Mouse (Mus musculus) CH12.LX (cell line): ENCODE data around the gene Lrmda. TPM values are rescaled to one million over a fixed set of nuclear protein-coding genes. Genes with fewer than 3 reads are reported as not detected.

Source experiments
- DNase-seq: peaks from one replicate; pipeline ENCODE4 v3.0.0-alpha.2; 2013; ENCODE audit errors: extremely low read depth
- H3K27ac ChIP-seq: 2 replicates; pipeline ENCODE4 v1.5.1; 2012; ENCODE audit warnings: low read depth, mild to moderate bottlenecking, control low read depth, moderate library complexity; ENCODE audit not compliant: insufficient read depth
- H3K27me3 ChIP-seq: replicated peaks from 2 replicates; pipeline ENCODE3; 2012; ENCODE audit warnings: inconsistent platforms
- H3K36me3 ChIP-seq, 2 experiments: replicated peaks in 1 of 2; 2 replicates each; pipeline versions ENCODE3 to v1.6.1; 2012; ENCODE audit warnings: inconsistent platforms in 1 of 2, low read length in 1 of 2, mild to moderate bottlenecking in 1 of 2, mixed read lengths in 1 of 2, moderate library complexity in 1 of 2; ENCODE audit not compliant: control insufficient read depth in 1 of 2, insufficient read depth in 1 of 2
- H3K4me1 ChIP-seq, 2 experiments: 2 replicates each; pipeline ENCODE4 v1.6.1; 2012; ENCODE audit warnings: inconsistent platforms in 1 of 2, moderate library complexity in 1 of 2; ENCODE audit not compliant: insufficient read depth in 2 of 2, control insufficient read depth in 1 of 2
- H3K4me2 ChIP-seq: 2 replicates; pipeline ENCODE4 v1.6.1; 2012; ENCODE audit warnings: low read depth, mild to moderate bottlenecking, control low read depth; ENCODE audit not compliant: poor library complexity, insufficient read depth, severe bottlenecking
- H3K4me3 ChIP-seq, 3 experiments: fragments of 150-350 bp in 1 of 3; sonication (generic) in 1 of 3; replicated peaks in 1 of 3; 2 replicates each; pipeline versions ENCODE3 to v1.5.1; 2011 to 2012; ENCODE audit warnings: low read depth in 2 of 3, low read length in 2 of 3, mild to moderate bottlenecking in 2 of 3, moderate library complexity in 2 of 3, control low read depth in 1 of 3, improper control_type of control experiment in 1 of 3, inconsistent platforms in 1 of 3, mixed read lengths in 1 of 3; ENCODE audit not compliant: poor library complexity in 1 of 3
- H3K79me2 ChIP-seq: replicated peaks from 2 replicates; pipeline ENCODE4 v1.6.1; 2012; ENCODE audit warnings: mild to moderate bottlenecking, moderate library complexity; ENCODE audit not compliant: control insufficient read depth, poor library complexity, insufficient read depth, severe bottlenecking; ENCODE audit errors: extremely low read depth
- H3K9ac ChIP-seq: 2 replicates; pipeline ENCODE4 v1.6.1; 2012; ENCODE audit warnings: low read depth, mild to moderate bottlenecking, control low read depth, moderate library complexity; ENCODE audit not compliant: insufficient read depth
- H3K9me3 ChIP-seq: replicated peaks from 2 replicates; pipeline ENCODE3; 2012; ENCODE audit warnings: low read length, inconsistent platforms, mixed read lengths
- CHD1 ChIP-seq: IDR thresholded peaks from 2 replicates; pipeline ENCODE4 v1.6.1; 2012; ENCODE audit warnings: low read depth, low read length, improper control_type of control experiment, inconsistent platforms
- CHD2 ChIP-seq: IDR thresholded peaks from 2 replicates; pipeline ENCODE4 v1.6.1; 2011; ENCODE audit warnings: low read length, improper control_type of control experiment
- CTCF ChIP-seq, 2 experiments: IDR thresholded peaks in 1 of 2; conservative IDR thresholded peaks in 1 of 2; 2 replicates each; pipeline ENCODE4 v1.5.1; 2011 to 2012; ENCODE audit warnings: low read depth in 2 of 2, low read length in 2 of 2, improper control_type of control experiment in 1 of 2, inconsistent platforms in 1 of 2, mild to moderate bottlenecking in 1 of 2, moderate library complexity in 1 of 2
- ELF1 ChIP-seq: IDR thresholded peaks from 2 replicates; pipeline ENCODE4 v1.6.1; 2014; ENCODE audit warnings: low read depth, mild to moderate bottlenecking, inconsistent platforms, low read length, improper control_type of control experiment
- ETS1 ChIP-seq: conservative IDR thresholded peaks from 2 replicates; pipeline ENCODE4 v1.6.1; 2012; ENCODE audit warnings: low read depth, mild to moderate bottlenecking, inconsistent platforms, low read length, improper control_type of control experiment, moderate library complexity
- HCFC1 ChIP-seq: IDR thresholded peaks from 2 replicates; pipeline ENCODE4 v1.6.1; 2012; ENCODE audit warnings: low read depth, mild to moderate bottlenecking, inconsistent platforms, low read length, improper control_type of control experiment
- IRF4 ChIP-seq: IDR thresholded peaks from 2 replicates; pipeline ENCODE4 v1.6.1; 2014; ENCODE audit warnings: low read depth, mild to moderate bottlenecking, inconsistent platforms, low read length, improper control_type of control experiment
- KAT2A ChIP-seq: IDR thresholded peaks from 2 replicates; pipeline ENCODE4 v1.6.1; 2012; ENCODE audit warnings: low read length, improper control_type of control experiment, inconsistent platforms; ENCODE audit not compliant: insufficient replicate concordance
- MAFK ChIP-seq: IDR thresholded peaks from 2 replicates; pipeline ENCODE4 v1.6.1; 2011; ENCODE audit warnings: low read length, improper control_type of control experiment; ENCODE audit not compliant: insufficient replicate concordance
- MAX ChIP-seq: IDR thresholded peaks from 2 replicates; pipeline ENCODE4 v1.6.1; 2011; ENCODE audit warnings: low read length, improper control_type of control experiment
- MXI1 ChIP-seq: IDR thresholded peaks from 2 replicates; pipeline ENCODE4 v1.6.1; 2011; ENCODE audit warnings: mild to moderate bottlenecking, low read depth, low read length, improper control_type of control experiment
- MYC ChIP-seq: IDR thresholded peaks from 2 replicates; pipeline ENCODE4 v1.6.1; 2011; ENCODE audit warnings: low read depth, mild to moderate bottlenecking, improper control_type of control experiment, low read length
- NELFE ChIP-seq: IDR thresholded peaks from 2 replicates; pipeline ENCODE4 v1.6.1; 2011; ENCODE audit warnings: low read depth, low read length, improper control_type of control experiment
- PAX5 ChIP-seq: IDR thresholded peaks from 2 replicates; pipeline ENCODE4 v1.6.1; 2012; ENCODE audit warnings: low read length, inconsistent platforms, mixed read lengths
- POLR2A ChIP-seq: IDR thresholded peaks from 2 replicates; pipeline ENCODE4 v1.6.1; 2011; ENCODE audit warnings: low read depth, mild to moderate bottlenecking, improper control_type of control experiment, low read length
- POLR2AphosphoS2 ChIP-seq: IDR thresholded peaks from 2 replicates; pipeline ENCODE4 v1.6.1; 2011; ENCODE audit warnings: low read depth, low read length, improper control_type of control experiment
- RCOR1 ChIP-seq: conservative IDR thresholded peaks from 2 replicates; pipeline ENCODE4 v1.6.1; 2012; ENCODE audit warnings: low read depth, mild to moderate bottlenecking, inconsistent platforms, low read length, improper control_type of control experiment
- SMC3 ChIP-seq: IDR thresholded peaks from 2 replicates; pipeline ENCODE4 v1.6.1; 2011; ENCODE audit warnings: low read depth, low read length, improper control_type of control experiment
- TCF12 ChIP-seq: IDR thresholded peaks from 2 replicates; pipeline ENCODE4 v1.6.1; 2014; ENCODE audit warnings: low read depth, mild to moderate bottlenecking, inconsistent platforms, low read length, improper control_type of control experiment
- USF1 ChIP-seq: IDR thresholded peaks from 2 replicates; pipeline ENCODE4 v1.6.1; 2014; ENCODE audit warnings: low read depth, mild to moderate bottlenecking, inconsistent platforms, low read length, improper control_type of control experiment
- ZKSCAN1 ChIP-seq: IDR thresholded peaks from 2 replicates; pipeline ENCODE4 v1.6.1; 2012; ENCODE audit warnings: low read depth, inconsistent platforms, low read length, improper control_type of control experiment, borderline replicate concordance
- ZMIZ1 ChIP-seq: IDR thresholded peaks from 2 replicates; pipeline ENCODE4 v1.6.1; 2012; ENCODE audit warnings: low read depth, mild to moderate bottlenecking, inconsistent platforms, low read length, improper control_type of control experiment
- dilution Hi-C: fragments of 300-500 bp; cut with MboI; formaldehyde crosslinking; loops from 2 replicates; pipeline ENCODE4 v1.14.3; 2020; ENCODE audit warnings: low sequenced_read_pairs; ENCODE audit not compliant: extremely low pct_unique_long_range_greater_than_20kb, extremely low pct_ligation_motif_present
- in situ Hi-C: fragments of 300-500 bp; cut with MboI; formaldehyde crosslinking; loops from 3 replicates; pipeline ENCODE4 v1.14.3; 2019; ENCODE audit warnings: low sequenced_read_pairs, low pct_ligation_motif_present, low pct_unique_long_range_greater_than_20kb, mixed read lengths
- polyA plus RNA-seq: library from polyadenylated mRNA; unstranded; fragments of >175 nt; gene quantifications from 2 replicates; pipeline ENCODE4 v1.2.1, GENCODE M21; 2012; ENCODE audit warnings: low read depth; ENCODE audit not compliant: insufficient read length
- total RNA-seq, 2 experiments: library from RNA; depleted of rRNA; stranded (reverse); fragments of 300-350 nt in 1 of 2; fragments of >200 nt in 1 of 2; gene quantifications; 2 replicates each; pipeline ENCODE4 v1.2.3; 2012 to 2014

The Lrmda gene
- total and polyA plus RNA-seq, 3 experiments = 0.89 to 3.7 (median 1.9) TPM

DNA sequence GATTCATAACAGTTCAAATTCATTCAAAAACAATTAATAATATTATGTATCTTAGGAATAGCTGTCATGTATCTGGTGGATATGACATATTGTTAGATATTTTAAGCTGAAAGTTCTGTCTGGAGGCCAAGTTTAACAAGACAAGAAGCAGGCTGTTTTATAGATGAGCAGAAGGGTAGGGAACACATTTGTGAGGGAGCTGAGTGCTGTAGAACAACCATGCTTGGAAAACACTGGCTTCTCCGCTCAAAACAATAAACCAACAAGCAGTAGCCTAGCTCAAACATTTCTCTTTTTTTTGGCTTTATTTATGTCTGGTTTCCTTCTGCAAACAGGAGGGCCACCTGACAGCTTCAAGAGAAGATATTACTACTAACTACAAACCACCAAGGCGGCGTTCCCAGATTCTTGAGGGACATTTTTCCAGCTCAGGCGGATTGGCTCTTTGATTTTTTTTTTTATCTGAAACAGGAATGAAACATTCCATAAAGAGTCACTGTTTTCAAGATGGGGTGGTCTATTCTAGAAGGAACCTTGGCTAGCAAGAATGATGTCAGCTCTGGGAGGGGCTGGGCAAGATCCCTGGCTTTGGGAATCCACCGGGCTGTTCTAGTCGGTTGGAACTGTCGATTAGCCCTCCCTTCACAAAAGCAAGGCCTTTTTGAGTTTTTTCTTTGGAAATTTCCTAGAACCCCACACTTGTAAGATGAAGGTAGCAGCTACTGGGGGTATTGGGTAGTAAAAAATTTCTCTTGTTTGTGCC, 304.2 kb downstream of the Lrmda start:
- Histone ChIP-seq H3K9me3 (no peaks in the 10 kb centered on the region), H3K27me3 (no peaks in the 10 kb centered on the region), H3K79me2 (no peaks in the 10 kb centered on the region), H3K9ac (no peak overlapping the region), H3K4me2 (no peak overlapping the region), H3K4me1 (peaks cover 0 to 12% of the 10 kb centered on the region in 2 experiments; a peak in 1 of 4 replicates), H3K4me3 (no peak overlapping the region), H3K27ac (no peak overlapping the region), H3K36me3 (no peaks in the 10 kb centered on the region)
- in situ Hi-C loops = no loop called here
- dilution Hi-C loops = no loop called here
- no peak for DNase-seq
- TF ChIP-seq RCOR1 (no peak), KAT2A (no peak), CHD2 (no peak), MXI1 (no peak), TCF12 (no peak), MAX (no peak), PAX5 (no peak), ZMIZ1 (no peak), USF1 (no peak), CTCF (conservative IDR thresholded peaks at IDR 0.05 in 1 of 2, IDR thresholded peaks at IDR 0.05 in 1 of 2; ENCODE audit: low read depth in 2 of 2, low read length in 2 of 2) (no peak), ELF1 (no peak), CHD1 (no peak), POLR2A (no peak), MAFK (no peak), IRF4 (no peak), SMC3 (no peak), HCFC1 (no peak), ETS1 (no peak)

DNA sequence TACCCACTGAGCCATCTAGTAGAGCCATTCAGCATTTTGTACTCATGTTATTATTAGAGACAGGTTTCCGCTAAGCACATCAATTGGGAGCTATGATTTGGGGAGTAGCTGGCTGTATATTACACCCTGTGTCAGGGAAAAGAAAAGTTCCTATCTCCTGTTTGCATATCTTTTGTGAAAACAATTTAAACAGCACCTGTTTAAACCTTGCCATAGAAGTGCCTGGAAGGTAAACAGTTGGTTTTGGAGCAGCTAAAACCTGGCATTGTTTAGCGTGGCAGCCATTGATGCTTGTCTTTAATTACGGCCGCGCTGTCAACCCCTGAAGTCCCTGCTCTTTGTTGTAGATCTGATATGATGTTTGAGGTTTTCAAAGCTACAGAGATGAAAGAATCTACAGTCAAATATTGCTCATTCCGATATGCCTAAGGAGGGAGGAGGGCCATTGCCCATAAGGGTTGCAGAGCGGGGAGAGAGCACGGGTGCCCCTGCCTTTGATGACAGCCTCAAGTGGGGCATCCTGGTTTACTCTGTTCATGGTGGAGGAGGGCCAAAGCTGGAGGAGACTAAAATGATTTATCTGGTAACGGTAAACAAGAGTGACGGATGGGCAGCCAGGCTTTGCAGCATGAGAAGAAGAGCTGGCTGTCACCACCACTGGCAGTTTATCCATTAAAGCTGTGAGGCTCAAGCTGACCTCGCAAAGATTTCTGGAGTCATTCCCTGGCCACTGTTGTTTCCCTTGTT, 306.9 kb downstream of the Lrmda start:
- TF ChIP-seq NELFE (no peak), POLR2AphosphoS2 (no peak), MYC (no peak), ZKSCAN1 (no peak), ETS1 (no peak), CHD2 (no peak)
- Histone ChIP-seq H3K4me1 (peaks cover 0 to 16% of the 10 kb centered on the region in 2 experiments; a peak in 1 of 4 replicates), H3K9me3 (no peaks in the 10 kb centered on the region), H3K4me3 (no peak overlapping the region), H3K79me2 (no peaks in the 10 kb centered on the region), H3K4me2 (no peak overlapping the region), H3K9ac (no peak overlapping the region), H3K27ac (no peak overlapping the region), H3K27me3 (no peaks in the 10 kb centered on the region), H3K36me3 (no peaks in the 10 kb centered on the region)
- no peak for DNase-seq
- in situ Hi-C loops = no loop called here
- dilution Hi-C loops = no loop called here
